Mouse (Mus musculus): ENCODE measurements around the gene Ylpm1. TPM values are rescaled to one million over a fixed set of nuclear protein-coding genes. Genes with fewer than 3 reads are reported as not detected.
A peak's percentile ranks its signal among the peaks of the same experiment; 100 is the strongest.

Ylpm1 gene
- polyA plus RNA-seq, 1 experiment, result 139 TPM

DNA sequence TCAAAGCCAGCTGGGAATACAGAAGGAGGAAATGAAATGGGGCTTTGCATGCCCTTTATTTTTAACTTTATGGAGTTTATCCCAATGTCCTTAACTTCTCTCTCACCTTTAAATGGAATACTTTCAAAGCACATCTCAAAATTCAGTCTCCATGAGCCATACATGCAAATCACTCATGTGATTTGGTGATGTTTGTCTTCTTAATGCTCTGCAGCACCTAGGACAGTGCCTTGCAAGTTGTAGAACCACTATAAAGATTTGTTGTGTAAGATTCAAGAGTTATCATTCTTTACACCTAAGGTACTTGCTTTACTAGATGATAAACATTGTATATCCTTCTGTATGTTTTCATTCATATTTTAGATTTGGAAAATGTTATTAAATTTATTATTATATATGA, 2.9 kb downstream of the Ylpm1 start:
- Histone ChIP-seq H3K4me1 (ENCODE audit: control insufficient read depth, insufficient read depth, low read length) (no peaks in the 10 kb centered on the region), H3K4me3 (ENCODE audit: insufficient read depth, low read depth, low read length) (0 out of 2 replicates have a peak overlapping the region, but pooled peaks have one; percentile 8), H3K27ac (ENCODE audit: insufficient read depth, low read depth, low read length) (no peak overlapping the region)
- TF ChIP-seq POLR2A (IDR thresholded peaks at IDR 0.05; ENCODE audit: insufficient read depth, low read depth, low read length), result no peak
- no peak for TF ChIP-seq CTCF (IDR thresholded peaks at IDR 0.05; ENCODE audit: insufficient read depth, low read depth, low read length)

DNA sequence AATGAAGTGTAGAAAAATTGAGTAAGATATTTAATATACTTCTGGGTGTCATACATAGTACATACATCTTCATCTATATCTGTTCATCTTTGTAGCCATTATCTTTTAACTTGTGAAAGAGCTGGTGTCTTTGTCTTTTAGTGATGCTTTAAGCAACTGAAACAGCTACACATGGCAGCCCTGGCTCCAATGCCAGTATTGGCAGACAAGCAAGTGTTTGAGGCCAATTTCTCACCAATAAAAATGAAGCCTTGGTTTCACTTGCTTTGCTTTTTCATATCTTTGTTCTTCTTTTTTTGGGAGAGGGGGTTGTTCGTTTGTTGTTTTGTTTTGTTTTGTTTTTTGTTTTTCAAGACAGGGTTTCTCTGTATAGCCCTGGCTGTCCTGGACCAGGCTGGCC, 10.1 kb downstream of the Ylpm1 start:
- Histone ChIP-seq H3K4me1 (ENCODE audit: control insufficient read depth, insufficient read depth, low read length) (no peaks in the 10 kb centered on the region), H3K27ac (ENCODE audit: insufficient read depth, low read depth, low read length) (no peak overlapping the region), H3K4me3 (ENCODE audit: insufficient read depth, low read depth, low read length) (no peak overlapping the region)
- 43% methylated on average over 1 of the region's 1 CpGs for WGBS
- no peak for TF ChIP-seq CTCF (IDR thresholded peaks at IDR 0.05; ENCODE audit: insufficient read depth, low read depth, low read length)
- TF ChIP-seq POLR2A (IDR thresholded peaks at IDR 0.05; ENCODE audit: insufficient read depth, low read depth, low read length), result no peak

DNA sequence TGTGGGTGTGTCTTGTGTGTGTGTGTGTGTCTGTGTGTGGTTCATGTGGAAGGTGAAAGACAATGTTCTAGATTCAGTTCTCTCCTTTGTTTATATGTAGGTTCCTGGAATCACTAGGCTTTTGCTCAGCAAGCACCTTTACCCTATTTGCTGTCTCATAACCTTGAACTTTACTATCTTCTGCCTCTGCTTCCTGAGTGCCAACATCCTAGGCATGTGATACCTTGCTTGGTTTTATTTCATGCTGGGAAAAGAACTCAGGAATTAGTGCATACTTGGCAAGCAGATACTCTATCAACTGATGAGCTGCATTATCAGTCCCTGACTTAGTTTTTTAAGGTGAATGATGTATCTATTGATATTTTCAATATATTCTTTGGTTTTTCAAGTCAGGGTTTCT, 10.9 kb downstream of the Ylpm1 start:
- TF ChIP-seq CTCF (IDR thresholded peaks at IDR 0.05; ENCODE audit: insufficient read depth, low read depth, low read length), result no peak
- no peak for TF ChIP-seq POLR2A (IDR thresholded peaks at IDR 0.05; ENCODE audit: insufficient read depth, low read depth, low read length)

DNA sequence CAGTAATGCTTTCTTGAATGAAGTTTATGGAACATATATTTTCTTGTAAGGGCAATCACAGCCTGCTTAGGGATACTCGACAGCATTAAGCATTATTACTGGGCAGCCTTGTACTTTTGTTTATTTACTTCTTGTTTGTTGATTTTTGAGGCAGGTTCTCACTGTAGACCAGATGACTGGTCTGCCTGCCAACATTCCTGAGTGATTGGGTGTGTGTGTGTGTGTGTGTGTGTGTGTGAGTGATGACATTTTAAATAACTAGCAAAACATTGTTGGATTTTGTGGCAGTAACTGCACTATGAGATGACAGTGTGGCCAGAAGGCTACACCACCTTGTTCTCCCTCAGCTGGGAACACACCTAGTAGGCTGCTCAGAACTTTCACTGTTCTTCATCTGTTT, 13.7 kb downstream of the Ylpm1 start:
- no peak overlapping the region for H3K27ac ChIP-seq (ENCODE audit: insufficient read depth, low read depth, low read length)
- 52% methylated on average over 1 of the region's 1 CpGs for WGBS
- H3K4me3 ChIP-seq (ENCODE audit: insufficient read depth, low read depth, low read length), result no peak overlapping the region
- no peak for TF ChIP-seq POLR2A (IDR thresholded peaks at IDR 0.05; ENCODE audit: insufficient read depth, low read depth, low read length)
- H3K4me1 ChIP-seq (ENCODE audit: control insufficient read depth, insufficient read depth, low read length), result no peaks in the 10 kb centered on the region

More for the DNA sequence above, 10.9 kb downstream of the Ylpm1 start:
- Histone ChIP-seq H3K27ac (ENCODE audit: insufficient read depth, low read depth, low read length) (no peak overlapping the region), H3K4me1 (ENCODE audit: control insufficient read depth, insufficient read depth, low read length) (no peaks in the 10 kb centered on the region), H3K4me3 (ENCODE audit: insufficient read depth, low read depth, low read length) (no peak overlapping the region)

DNA sequence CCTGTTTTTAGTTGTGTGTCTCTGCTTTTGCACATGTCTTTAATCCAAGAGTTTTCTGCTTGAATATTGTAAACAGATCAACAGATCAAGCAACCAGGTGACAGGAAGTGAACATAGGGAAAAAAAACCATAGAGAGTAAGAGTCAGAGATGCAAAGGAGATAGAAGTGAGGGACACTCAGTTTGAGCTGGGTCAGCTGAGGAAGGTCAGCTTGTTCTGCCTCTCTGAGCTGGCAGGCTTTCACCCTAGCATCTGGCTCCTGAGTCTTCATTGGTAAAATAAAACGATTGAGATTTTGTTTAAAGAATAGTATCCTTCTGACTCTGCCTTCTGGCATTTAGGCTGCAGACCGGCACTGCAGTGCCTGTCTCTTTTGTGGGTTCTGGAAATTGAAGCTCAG, 14.4 kb downstream of the Ylpm1 start:
- H3K27ac ChIP-seq (ENCODE audit: insufficient read depth, low read depth, low read length), result no peak overlapping the region
- 75% methylated on average over 2 of the region's 2 CpGs for whole genome bisulfite sequencing
- no peaks in the 10 kb centered on the region for H3K4me1 ChIP-seq (ENCODE audit: control insufficient read depth, insufficient read depth, low read length)
- no peak for TF ChIP-seq POLR2A (IDR thresholded peaks at IDR 0.05; ENCODE audit: insufficient read depth, low read depth, low read length)
- TF ChIP-seq CTCF (IDR thresholded peaks at IDR 0.05; ENCODE audit: insufficient read depth, low read depth, low read length), result no peak
- no peak overlapping the region for H3K4me3 ChIP-seq (ENCODE audit: insufficient read depth, low read depth, low read length)

DNA sequence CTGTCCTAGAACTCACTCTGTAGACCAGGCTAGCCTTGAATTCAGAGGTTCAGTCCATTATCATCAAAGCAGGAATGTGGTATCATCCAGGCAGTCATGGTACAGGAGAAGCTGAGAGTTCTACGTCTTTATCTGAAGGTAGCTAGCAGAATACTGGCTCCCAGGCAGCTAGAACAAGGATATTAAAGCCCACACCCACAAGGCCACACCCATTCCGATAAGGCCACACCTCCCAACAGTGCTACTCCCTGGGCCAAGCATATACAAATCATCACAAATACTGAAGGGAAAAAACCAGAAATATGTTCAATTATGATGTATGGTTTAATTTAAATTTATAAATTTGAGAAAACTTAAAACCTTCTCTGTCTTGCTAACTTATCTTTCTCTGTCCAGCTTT, 16.1 kb downstream of the Ylpm1 start:
- WGBS, result 95% methylated on average over 2 of the region's 2 CpGs
- H3K4me1 ChIP-seq (ENCODE audit: control insufficient read depth, insufficient read depth, low read length), result no peaks in the 10 kb centered on the region
- H3K4me3 ChIP-seq (ENCODE audit: insufficient read depth, low read depth, low read length), result no peak overlapping the region
- no peak overlapping the region for H3K27ac ChIP-seq (ENCODE audit: insufficient read depth, low read depth, low read length)
- TF ChIP-seq CTCF (IDR thresholded peaks at IDR 0.05; ENCODE audit: insufficient read depth, low read depth, low read length) (no peak), POLR2A (IDR thresholded peaks at IDR 0.05; ENCODE audit: insufficient read depth, low read depth, low read length) (no peak)

DNA sequence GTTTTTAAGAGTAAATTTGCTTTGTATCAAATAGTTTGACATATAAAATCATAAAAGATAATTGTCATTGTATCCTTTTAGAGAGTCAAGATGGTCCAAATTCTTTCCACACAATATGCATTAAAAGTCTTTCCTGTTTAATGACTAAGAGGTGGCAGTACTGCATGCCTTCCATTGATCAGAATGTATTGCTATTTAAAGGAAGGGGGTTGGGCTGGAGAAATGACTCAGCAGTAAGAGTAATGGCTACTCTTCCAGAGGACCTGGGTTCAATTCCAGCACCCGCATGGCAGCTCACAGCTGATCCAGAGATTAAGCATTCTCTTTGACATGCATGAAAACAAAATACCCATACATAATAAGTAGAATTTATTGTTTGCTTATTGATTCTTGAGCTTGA, 25.9 kb downstream of the Ylpm1 start:
- 100% methylated on average over 1 of the region's 1 CpGs for WGBS
- TF ChIP-seq CTCF (IDR thresholded peaks at IDR 0.05; ENCODE audit: insufficient read depth, low read depth, low read length) (no peak), POLR2A (IDR thresholded peaks at IDR 0.05; ENCODE audit: insufficient read depth, low read depth, low read length) (no peak)
- no peak overlapping the region for H3K27ac ChIP-seq (ENCODE audit: insufficient read depth, low read depth, low read length)
- no peaks in the 10 kb centered on the region for H3K4me1 ChIP-seq (ENCODE audit: control insufficient read depth, insufficient read depth, low read length)
- no peak overlapping the region for H3K4me3 ChIP-seq (ENCODE audit: insufficient read depth, low read depth, low read length)

DNA sequence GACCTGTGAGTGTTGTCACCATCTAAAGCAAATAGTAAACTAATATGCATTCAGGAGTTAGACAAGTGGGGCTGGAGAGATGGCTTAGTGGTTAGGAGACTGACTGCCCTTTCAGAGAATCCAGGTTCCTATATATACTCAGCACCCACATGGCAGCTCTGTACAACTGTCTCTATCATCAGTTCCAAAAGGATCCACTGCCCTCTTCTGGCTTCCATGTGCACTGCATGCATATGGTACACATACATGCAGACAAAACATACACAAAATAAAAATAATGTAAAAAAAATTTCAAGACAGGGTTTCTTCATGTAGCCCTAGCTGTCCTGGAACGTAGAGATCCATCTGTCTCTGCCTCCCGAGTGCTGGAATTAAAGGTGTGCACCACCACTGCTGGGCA, 36.6 kb downstream of the Ylpm1 start:
- Histone ChIP-seq H3K4me1 (ENCODE audit: control insufficient read depth, insufficient read depth, low read length) (no peaks in the 10 kb centered on the region), H3K27ac (ENCODE audit: insufficient read depth, low read depth, low read length) (no peak overlapping the region), H3K4me3 (ENCODE audit: insufficient read depth, low read depth, low read length) (no peak overlapping the region)
- TF ChIP-seq CTCF (IDR thresholded peaks at IDR 0.05; ENCODE audit: insufficient read depth, low read depth, low read length) (no peak), POLR2A (IDR thresholded peaks at IDR 0.05; ENCODE audit: insufficient read depth, low read depth, low read length) (no peak)
- 100% methylated on average over 2 of the region's 2 CpGs for WGBS

DNA sequence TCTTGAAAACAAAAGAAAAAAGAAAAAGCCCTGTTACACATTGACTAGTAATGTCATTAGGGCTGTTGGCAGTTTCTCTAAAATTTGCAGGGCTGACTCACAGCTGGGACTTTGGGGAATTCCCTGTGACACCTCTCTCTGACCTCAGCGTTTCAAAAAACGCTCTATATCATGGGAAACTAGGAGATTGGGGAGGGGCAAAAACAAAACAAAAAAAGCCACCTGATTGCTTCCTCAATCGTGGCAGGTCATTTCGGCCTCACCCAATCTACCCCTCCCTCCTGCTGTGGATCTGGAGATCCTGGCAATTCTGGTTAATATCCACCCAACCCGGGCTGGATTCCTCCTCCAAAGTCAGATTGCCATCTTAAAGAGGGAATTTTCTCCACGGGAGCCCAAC, 55.1 kb downstream of the Ylpm1 start:
- H3K4me1 ChIP-seq (ENCODE audit: control insufficient read depth, insufficient read depth, low read length), result peaks cover 5% of the 10 kb centered on the region; the same call in 1 of the 2 replicates
- TF ChIP-seq POLR2A (IDR thresholded peaks at IDR 0.05; ENCODE audit: insufficient read depth, low read depth, low read length) (no peak), CTCF (IDR thresholded peaks at IDR 0.05; ENCODE audit: insufficient read depth, low read depth, low read length) (no peak)
- no peak overlapping the region for H3K27ac ChIP-seq (ENCODE audit: insufficient read depth, low read depth, low read length)
- H3K4me3 ChIP-seq (ENCODE audit: insufficient read depth, low read depth, low read length), result no peak overlapping the region
- 62% methylated on average over 6 of the region's 6 CpGs for WGBS

DNA sequence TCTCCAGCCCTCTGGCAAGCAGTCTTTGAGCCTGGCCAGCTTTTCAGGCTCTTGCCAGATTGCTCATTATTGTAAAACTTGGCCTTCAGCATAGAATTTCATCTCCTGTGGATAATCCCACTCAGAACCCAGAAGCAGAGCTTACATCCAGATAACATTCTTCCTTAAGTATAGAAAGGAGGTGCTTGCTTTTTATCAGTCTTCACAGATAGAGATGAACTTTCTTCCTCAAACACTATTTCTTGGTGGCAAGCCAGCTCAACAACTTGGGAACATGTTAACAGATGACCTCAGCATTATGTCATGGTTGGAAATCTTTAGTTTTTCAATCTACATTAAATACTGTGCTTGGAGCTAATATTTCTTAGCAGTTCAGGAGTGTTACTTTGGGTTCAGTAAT, 74.9 kb downstream of the Ylpm1 start:
- H3K27ac ChIP-seq (ENCODE audit: insufficient read depth, low read depth, low read length), result no peak overlapping the region
- no peaks in the 10 kb centered on the region for H3K4me1 ChIP-seq (ENCODE audit: control insufficient read depth, insufficient read depth, low read length)
- no peak overlapping the region for H3K4me3 ChIP-seq (ENCODE audit: insufficient read depth, low read depth, low read length)
- no peak for TF ChIP-seq POLR2A (IDR thresholded peaks at IDR 0.05; ENCODE audit: insufficient read depth, low read depth, low read length)
